Mouse (Mus musculus) cortical plate, adult 2 months (tissue): ENCODE results near the gene Efna1.

Experiments used
- CTCF ChIP-seq: fragments of 200-500 bp; IDR thresholded peaks from 2 replicates; pipeline ENCODE4 v1.5.1; 2011; ENCODE audit warnings: mild to moderate bottlenecking, control low read depth, low read length; ENCODE audit not compliant: insufficient read depth; ENCODE audit errors: extremely low read depth
- POLR2A ChIP-seq: fragments of 200-500 bp; IDR thresholded peaks from 2 replicates; pipeline ENCODE4 v1.6.1; 2011; ENCODE audit warnings: mild to moderate bottlenecking, low read length, control low read depth; ENCODE audit not compliant: insufficient read depth; ENCODE audit errors: extremely low read depth

DNA sequence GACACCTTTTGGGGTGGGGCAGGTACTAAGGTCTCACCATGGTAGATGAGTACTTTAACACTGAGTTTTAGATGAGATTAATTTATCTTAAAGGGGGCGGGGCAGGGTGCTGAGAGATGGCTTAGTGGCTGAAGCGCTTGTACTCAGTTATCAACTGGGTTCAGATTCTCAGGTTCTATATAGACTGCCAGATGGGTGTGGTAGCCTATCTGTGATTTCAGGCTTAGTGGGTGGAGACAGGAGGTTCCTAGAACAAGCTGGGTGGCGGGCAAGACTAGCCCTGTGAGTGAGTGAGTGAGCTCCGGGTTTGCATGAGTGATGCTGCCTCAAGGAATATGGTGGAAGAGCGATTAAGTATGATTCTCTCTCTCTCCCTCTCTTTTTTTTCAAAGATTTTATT lies 25.9 kb downstream of the Efna1 start:
- TF ChIP-seq CTCF (no peak), POLR2A (no peak)
